In the genomic region with DNA sequence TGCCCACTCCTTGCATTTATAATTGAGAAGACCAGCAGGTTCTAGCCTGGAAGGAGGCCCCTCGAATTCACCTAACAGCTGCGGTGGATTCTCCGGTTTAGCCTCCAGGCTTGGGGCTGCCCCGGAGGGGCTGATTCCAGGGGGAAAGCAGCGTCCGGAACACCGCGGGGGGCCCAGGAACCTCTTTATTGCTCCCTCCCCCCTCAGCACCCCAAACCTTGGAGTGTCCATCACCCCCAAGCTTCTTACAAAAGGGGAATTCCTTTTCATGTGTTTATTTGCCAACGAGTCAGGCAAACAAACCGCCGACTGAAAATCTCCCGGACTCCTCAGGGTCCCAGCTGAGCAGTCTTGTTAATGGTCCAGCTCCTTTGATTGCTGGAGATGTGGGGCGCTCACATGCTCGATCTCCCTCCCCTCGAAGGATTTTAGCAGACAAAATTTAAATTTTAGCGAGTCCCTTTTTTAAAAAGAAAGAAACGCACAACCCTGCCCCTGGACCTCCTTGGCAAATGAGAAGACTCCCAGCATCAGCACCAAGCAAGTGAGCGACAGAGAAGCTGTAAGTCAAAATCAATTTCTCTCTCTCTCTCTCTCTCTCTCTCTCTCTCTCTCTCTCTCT, we compare ENCODE assay signal across 9 mouse cellular contexts.
DNase-seq lines count a peak whose midpoint lies in the region; ATAC-seq and TF ChIP-seq lines count a peak whose summit lies in the region.
"Had no signal": no experiment of that assay in that cellular context is flagged by ENCODE, and none has a peak within 500 bp of the region (broad histone marks: within the 10 kb centered on the region; RNA-seq: fewer than 3 reads in every experiment).

No protein-coding gene starts in this region.

- intact Hi-C loops in gastrocnemius, adult 2 months (cut with DNase I), result no loop called here
- intact Hi-C loops in gastrocnemius, postnatal 14 days (cut with DNase I; ENCODE audit: low total_unique reads), result no loop called here

- H3K4me2 ChIP-seq in forebrain, postnatal 0 days (ENCODE audit: low read depth), result peak overlapping the region; percentile 57
- peak overlapping the region; percentile 72 for H3K4me2 ChIP-seq in midbrain, embryonic 14.5 days (ENCODE audit: low read length)

- H3K27me3 ChIP-seq in forebrain, postnatal 0 days (ENCODE audit: insufficient read depth, low read length), result no peaks in the 10 kb centered on the region
- H3K27me3 ChIP-seq in midbrain, embryonic 14.5 days (ENCODE audit: control insufficient read depth, insufficient read depth, low read length), result peaks cover 8% of the 10 kb centered on the region

- H3K4me1 ChIP-seq in forebrain, postnatal 0 days (ENCODE audit: insufficient read depth), result peaks cover 4% of the 10 kb centered on the region
- peaks cover 14% of the 10 kb centered on the region for H3K4me1 ChIP-seq in midbrain, embryonic 14.5 days (ENCODE audit: control insufficient read depth, insufficient read depth, low read length)

- 2% methylated on average over 18 of the region's 18 CpGs for WGBS in forebrain, postnatal 0 days
- WGBS in midbrain, embryonic 14.5 days, result under 1% methylated on average over 18 of the region's 18 CpGs

- no peak overlapping the region for H3K27ac ChIP-seq in gastrocnemius, adult 2 months
- H3K27ac ChIP-seq in forebrain, postnatal 0 days (ENCODE audit: low read depth, low read length), result no peak overlapping the region
- peak overlapping the region; percentile 78 for H3K27ac ChIP-seq in midbrain, embryonic 14.5 days (replicated peaks; ENCODE audit: low read depth, low read length)

- DNase-seq in gastrocnemius, adult 2 months, result no peak
- no peak for DNase-seq in gastrocnemius, postnatal 14 days
- DNase-seq in Muller cell, postnatal 12 days (ENCODE audit: inconsistent ontology term), result peak; percentile 16
- peak; percentile 42 for DNase-seq in forebrain, postnatal 0 days
- peak; percentile 67 for DNase-seq in midbrain, embryonic 14.5 days
- no peak for DNase-seq in ovary, postnatal 10 days (ENCODE audit: low spot score)
- DNase-seq in frontal cortex, postnatal 25 days (ENCODE audit: low spot score in 2 of 2), result no peak
- no peak for DNase-seq in thymus, adult 18-20 months
- DNase-seq: kidney, adult 9 months had no signal

- no peaks in the 10 kb centered on the region for H3K9me3 ChIP-seq in forebrain, postnatal 0 days (ENCODE audit: low read length)
- H3K9me3 ChIP-seq in midbrain, embryonic 14.5 days (ENCODE audit: control insufficient read depth, low read length), result no peaks in the 10 kb centered on the region

- TF ChIP-seq CTCF in gastrocnemius, adult 2 months (IDR thresholded peaks at IDR 0.05), result no peak
- TF ChIP-seq CTCF in forebrain, postnatal 0 days (IDR thresholded peaks at IDR 0.05; ENCODE audit: low read depth), result no peak

- peak overlapping the region; percentile 34 for H3K9ac ChIP-seq in forebrain, postnatal 0 days
- H3K9ac ChIP-seq in midbrain, embryonic 14.5 days (replicated peaks; ENCODE audit: low read length), result peak overlapping the region; percentile 64

- H3K36me3 ChIP-seq in forebrain, postnatal 0 days (ENCODE audit: insufficient read depth), result no peaks in the 10 kb centered on the region
- no peaks in the 10 kb centered on the region for H3K36me3 ChIP-seq in midbrain, embryonic 14.5 days (ENCODE audit: control insufficient read depth, insufficient read depth, low read length)

- no peak for ATAC-seq in forebrain, postnatal 0 days
- 0 out of 2 replicates have a peak, but pooled peaks have one; percentile 46 for ATAC-seq in midbrain, embryonic 14.5 days (ENCODE audit: low FRiP score, low TSS enrichment)

- peak overlapping the region; percentile 57 for H3K4me3 ChIP-seq in gastrocnemius, adult 2 months
- peak overlapping the region; percentile 39 for H3K4me3 ChIP-seq in forebrain, postnatal 0 days (ENCODE audit: low read depth, low read length)
- H3K4me3 ChIP-seq in midbrain, embryonic 14.5 days (replicated peaks; ENCODE audit: low read depth, low read length), result peak overlapping the region; percentile 45

Comparison
In these comparisons a context has a peak if more than half of its experiments do, and no peak if none do; other contexts are left out.
1. DNase-seq: peak in Muller cell, postnatal 12 days (single experiment), forebrain, postnatal 0 days (single experiment) and midbrain, embryonic 14.5 days (single experiment); none in gastrocnemius, adult 2 months (single experiment), gastrocnemius, postnatal 14 days (single experiment), ovary, postnatal 10 days (single experiment), frontal cortex, postnatal 25 days (0 of 2) and thymus, adult 18-20 months (0 of 2).
2. Peak in every context shown above with its lines, with median percentiles within 50 percentile points of each other: H3K4me3 ChIP-seq.